Mouse (Mus musculus): ENCODE results near the gene Abr.

GRCm38 (mm10) chr11:76450202-76450561 lies 171.9 kb downstream of the Abr start:
- TF ChIP-seq POLR2A (IDR thresholded peaks at IDR 0.05; ENCODE audit: borderline replicate concordance, extremely low read depth, low read depth, low read length) (no peak), CTCF (IDR thresholded peaks at IDR 0.05; ENCODE audit: insufficient read depth, low read length) (no peak)
